Comparison of ENCODE assay signal across 12 mouse cellular contexts in genomic region chr12:112952926-112953565, GRCm38 (mm10). TPM values are rescaled to one million over a fixed set of nuclear protein-coding genes. Genes with fewer than 3 reads are reported as not detected.
A peak's percentile ranks its signal among the peaks of the same experiment; 100 is the strongest.
DNase-seq lines count a peak whose midpoint lies in the region; ATAC-seq and TF ChIP-seq lines count a peak whose summit lies in the region.
"Had no signal": no experiment of that assay in that cellular context is flagged by ENCODE, and none has a peak within 500 bp of the region (broad histone marks: within the 10 kb centered on the region; RNA-seq: fewer than 3 reads in every experiment).

No protein-coding gene starts in this region.

- H3K4me2 ChIP-seq in hindbrain, embryonic 11.5 days (replicated peaks; ENCODE audit: low read depth, low read length), result no peak overlapping the region
- no peak overlapping the region for H3K4me2 ChIP-seq in lung, postnatal 0 days (replicated peaks; ENCODE audit: low read depth, low read length)
- H3K4me2 ChIP-seq: embryonic facial prominence, embryonic 12.5 days; hindbrain, embryonic 15.5 days; liver, embryonic 12.5 days had no signal

- ATAC-seq in hindbrain, embryonic 11.5 days (ENCODE audit: low FRiP score), result no peak
- ATAC-seq in lung, postnatal 0 days, result no peak
- ATAC-seq: liver, embryonic 12.5 days had no signal

- no peak overlapping the region for H3K9ac ChIP-seq in hindbrain, embryonic 11.5 days (ENCODE audit: low read depth, low read length)
- H3K9ac ChIP-seq in lung, postnatal 0 days (replicated peaks; ENCODE audit: low read depth), result no peak overlapping the region
- H3K9ac ChIP-seq: embryonic facial prominence, embryonic 12.5 days; hindbrain, embryonic 15.5 days; liver, embryonic 12.5 days had no signal

- peaks cover 7% of the 10 kb centered on the region; the same call in 1 of the 2 replicates for H3K27me3 ChIP-seq in hindbrain, embryonic 10.5 days (ENCODE audit: insufficient read depth, poor library complexity, severe bottlenecking)
- no peaks in the 10 kb centered on the region for H3K27me3 ChIP-seq in hindbrain, embryonic 11.5 days (ENCODE audit: control insufficient read depth, insufficient read depth, low read length)
- H3K27me3 ChIP-seq in lung, postnatal 0 days (replicated peaks; ENCODE audit: insufficient read depth, low read length), result no peaks in the 10 kb centered on the region
- H3K27me3 ChIP-seq in limb, embryonic 10.5 days (ENCODE audit: low read depth, poor library complexity, severe bottlenecking), result no peaks in the 10 kb centered on the region
- H3K27me3 ChIP-seq: embryonic facial prominence, embryonic 12.5 days; hindbrain, embryonic 15.5 days had no signal

- no peak overlapping the region for H3K4me3 ChIP-seq in gastrocnemius, adult 2 months
- H3K4me3 ChIP-seq in hindbrain, embryonic 10.5 days, result no peak overlapping the region
- H3K4me3 ChIP-seq in hindbrain, embryonic 11.5 days (ENCODE audit: low read depth, low read length), result no peak overlapping the region
- no peak overlapping the region for H3K4me3 ChIP-seq in lung, postnatal 0 days (ENCODE audit: low read depth, low read length)
- H3K4me3 ChIP-seq in limb, embryonic 10.5 days, result no peak overlapping the region
- H3K4me3 ChIP-seq: embryonic facial prominence, embryonic 12.5 days; hindbrain, embryonic 15.5 days; liver, embryonic 12.5 days had no signal

- H3K9me3 ChIP-seq in hindbrain, embryonic 10.5 days, result no peaks in the 10 kb centered on the region
- H3K9me3 ChIP-seq in hindbrain, embryonic 11.5 days (ENCODE audit: control insufficient read depth, low read length), result no peaks in the 10 kb centered on the region
- H3K9me3 ChIP-seq in lung, postnatal 0 days (ENCODE audit: low read length), result no peaks in the 10 kb centered on the region
- no peaks in the 10 kb centered on the region for H3K9me3 ChIP-seq in limb, embryonic 10.5 days (replicated peaks)
- H3K9me3 ChIP-seq: embryonic facial prominence, embryonic 12.5 days; hindbrain, embryonic 15.5 days; liver, embryonic 12.5 days had no signal

- no peak for TF ChIP-seq CTCF in gastrocnemius, adult 2 months (IDR thresholded peaks at IDR 0.05)
- TF ChIP-seq CTCF in lung, postnatal 0 days (IDR thresholded peaks at IDR 0.05), result no peak

- no peak for TF ChIP-seq EP300 in lung, postnatal 0 days (IDR thresholded peaks at IDR 0.05)

- H3K27ac ChIP-seq in gastrocnemius, adult 2 months, result peak overlapping the region; percentile 66
- 0 out of 2 replicates have a peak overlapping the region, but pooled peaks have one; percentile 35 for H3K27ac ChIP-seq in hindbrain, embryonic 10.5 days
- no peak overlapping the region for H3K27ac ChIP-seq in hindbrain, embryonic 11.5 days (ENCODE audit: low read depth, low read length)
- H3K27ac ChIP-seq in lung, postnatal 0 days (ENCODE audit: low read length), result peak overlapping the region; percentile 62
- peak overlapping the region; percentile 53; the same call in 1 of the 2 replicates for H3K27ac ChIP-seq in limb, embryonic 10.5 days
- H3K27ac ChIP-seq: embryonic facial prominence, embryonic 12.5 days; hindbrain, embryonic 15.5 days; liver, embryonic 12.5 days had no signal

- WGBS in hindbrain, embryonic 10.5 days, result 73% methylated on average over 3 of the region's 3 CpGs
- 79% methylated on average over 3 of the region's 3 CpGs for WGBS in hindbrain, embryonic 11.5 days
- WGBS in lung, postnatal 0 days, result 49% methylated on average over 3 of the region's 3 CpGs
- WGBS in limb, embryonic 10.5 days, result 75% methylated on average over 3 of the region's 3 CpGs

- H3K36me3 ChIP-seq in hindbrain, embryonic 10.5 days, result peaks cover 17% of the 10 kb centered on the region
- no peaks in the 10 kb centered on the region for H3K36me3 ChIP-seq in hindbrain, embryonic 11.5 days (ENCODE audit: control insufficient read depth, insufficient read depth, low read length)
- no peaks in the 10 kb centered on the region for H3K36me3 ChIP-seq in lung, postnatal 0 days (ENCODE audit: insufficient read depth, low read length)
- H3K36me3 ChIP-seq in limb, embryonic 10.5 days, result peaks cover 15% of the 10 kb centered on the region; the same call in 1 of the 2 replicates
- H3K36me3 ChIP-seq: hindbrain, embryonic 15.5 days; liver, embryonic 12.5 days had no signal

- intact Hi-C loops in gastrocnemius, adult 2 months (cut with DNase I), result no loop called here

- H3K4me1 ChIP-seq in hindbrain, embryonic 10.5 days (replicated peaks), result peaks cover 45% of the 10 kb centered on the region
- H3K4me1 ChIP-seq in hindbrain, embryonic 11.5 days (replicated peaks; ENCODE audit: control insufficient read depth, insufficient read depth, low read length), result 0 out of 2 replicates have a peak, but pooled peaks cover 2% of the 10 kb centered on the region
- peaks cover 19% of the 10 kb centered on the region for H3K4me1 ChIP-seq in lung, postnatal 0 days (ENCODE audit: insufficient read depth, low read depth, low read length)
- peaks cover 54% of the 10 kb centered on the region for H3K4me1 ChIP-seq in limb, embryonic 10.5 days

- DNase-seq in gastrocnemius, adult 2 months, result no peak
- DNase-seq in gastrocnemius, postnatal 25 days, result no peak
- no peak for DNase-seq in hindbrain, embryonic 10.5 days (ENCODE audit: low spot score)
- DNase-seq in hindbrain, embryonic 11.5 days (ENCODE audit: low spot score), result no peak
- DNase-seq in lung, postnatal 0 days (ENCODE audit: low spot score), result no peak
- DNase-seq in lung, postnatal 10 days, result no peak
- no peak for DNase-seq in limb, embryonic 10.5 days (ENCODE audit: low spot score)
- DNase-seq in adipocyte (ENCODE audit: low spot score), result no peak
- DNase-seq: thymus, adult 18-20 months had no signal

RNA-seq across cellular contexts. Expression of gene Nudt14, which starts 11.1 kb away (rescaled TPM):
- 1 to 10 TPM; 5.4 to 7.9 TPM for total RNA-seq in gastrocnemius, adult 2 months (2021)
- 1 to 10 TPM; 8.7 to 9.1 TPM for total RNA-seq in gastrocnemius, postnatal 25 days (2021)
- polyA plus RNA-seq in hindbrain, embryonic 10.5 days (2016; fragmentation: Nextera tagmentation; extraction: Ambion mirVana), result 79.5 and 83.0 TPM in 2 replicates
- 57.3 and 69.9 TPM in 2 replicates for polyA plus RNA-seq in hindbrain, embryonic 11.5 days (2014; fragmentation: Nextera tagmentation; extraction: Ambion mirVana)
- polyA plus RNA-seq in lung, postnatal 0 days (2015; fragmentation: Nextera tagmentation; extraction: Ambion mirVana), result 101 TPM in 2 replicates
- 76.7 and 79.7 TPM in 2 replicates for polyA plus RNA-seq in limb, embryonic 10.5 days (2016; fragmentation: Nextera tagmentation; extraction: Ambion mirVana)

RNA-seq across cellular contexts. Expression of gene Btbd6, which starts 23.2 kb away (rescaled TPM):
- total RNA-seq in gastrocnemius, adult 2 months (2021), result 10 to 100 TPM; 13.3 to 20.6 TPM
- total RNA-seq in gastrocnemius, postnatal 25 days (2021), result 10 to 100 TPM; 12.6 to 13.1 TPM
- 22.8 and 27.2 TPM in 2 replicates for polyA plus RNA-seq in hindbrain, embryonic 10.5 days (2016; fragmentation: Nextera tagmentation; extraction: Ambion mirVana)
- polyA plus RNA-seq in hindbrain, embryonic 11.5 days (2014; fragmentation: Nextera tagmentation; extraction: Ambion mirVana), result 25.6 and 26.8 TPM in 2 replicates
- polyA plus RNA-seq in lung, postnatal 0 days (2015; fragmentation: Nextera tagmentation; extraction: Ambion mirVana), result 20.2 and 23.4 TPM in 2 replicates
- 25.6 and 27.9 TPM in 2 replicates for polyA plus RNA-seq in limb, embryonic 10.5 days (2016; fragmentation: Nextera tagmentation; extraction: Ambion mirVana)

RNA-seq across cellular contexts. Expression of gene Jag2, which starts 23.5 kb away (rescaled TPM):
- total RNA-seq in gastrocnemius, adult 2 months (2021), result 10 to 100 TPM; 20.3 to 30.2 TPM
- 10 to 100 TPM; 20.4 to 21.8 TPM for total RNA-seq in gastrocnemius, postnatal 25 days (2021)
- polyA plus RNA-seq in hindbrain, embryonic 10.5 days (2016; fragmentation: Nextera tagmentation; extraction: Ambion mirVana), result 4.7 and 4.8 TPM in 2 replicates
- polyA plus RNA-seq in hindbrain, embryonic 11.5 days (2014; fragmentation: Nextera tagmentation; extraction: Ambion mirVana), result 4.2 and 4.7 TPM in 2 replicates
- 6.0 and 7.7 TPM in 2 replicates for polyA plus RNA-seq in lung, postnatal 0 days (2015; fragmentation: Nextera tagmentation; extraction: Ambion mirVana)
- 3.5 and 4.5 TPM in 2 replicates for polyA plus RNA-seq in limb, embryonic 10.5 days (2016; fragmentation: Nextera tagmentation; extraction: Ambion mirVana)

RNA-seq across cellular contexts. Expression of gene Brf1, which starts 47.5 kb away (rescaled TPM):
- total RNA-seq in gastrocnemius, adult 2 months (2021), result 10 to 100 TPM; 20.8 to 21.5 TPM
- 10 to 100 TPM; 19.3 to 19.4 TPM for total RNA-seq in gastrocnemius, postnatal 25 days (2021)
- polyA plus RNA-seq in hindbrain, embryonic 10.5 days (2016; fragmentation: Nextera tagmentation; extraction: Ambion mirVana), result 55.4 and 57.1 TPM in 2 replicates
- polyA plus RNA-seq in hindbrain, embryonic 11.5 days (2014; fragmentation: Nextera tagmentation; extraction: Ambion mirVana), result 53.6 and 57.8 TPM in 2 replicates
- 38.8 and 44.9 TPM in 2 replicates for polyA plus RNA-seq in lung, postnatal 0 days (2015; fragmentation: Nextera tagmentation; extraction: Ambion mirVana)
- polyA plus RNA-seq in limb, embryonic 10.5 days (2016; fragmentation: Nextera tagmentation; extraction: Ambion mirVana), result 53.5 and 65.9 TPM in 2 replicates
